Mouse (Mus musculus): ENCODE results near the gene Id2. TPM values are rescaled to one million over a fixed set of nuclear protein-coding genes. Genes with fewer than 3 reads are reported as not detected.

Id2 gene
- polyA plus RNA-seq, 1 experiment = 5.0 TPM

DNA sequence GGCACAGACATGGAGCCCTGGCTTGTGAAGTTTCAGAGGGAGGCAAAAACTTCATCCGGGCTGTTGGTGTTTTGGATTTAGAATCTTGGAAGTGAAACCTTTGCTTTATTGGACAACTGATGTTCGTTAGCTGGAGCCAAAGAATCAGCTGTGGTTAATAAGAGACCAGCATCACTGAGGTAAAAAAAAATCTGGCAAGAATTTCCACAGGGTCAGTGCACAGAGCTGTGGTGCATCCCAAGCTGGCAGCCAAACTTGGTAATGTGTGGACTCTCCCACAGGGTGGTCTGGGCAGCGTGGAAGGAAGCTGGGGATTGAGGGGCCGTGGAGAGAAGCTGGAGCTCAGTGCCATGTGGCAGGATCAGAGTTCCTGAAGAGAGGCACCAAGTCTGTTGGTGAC is 10.0 kb downstream of the Id2 start:
- TF ChIP-seq POLR2A (IDR thresholded peaks at IDR 0.05; ENCODE audit: insufficient read length, low read depth) (no peak), MYOG (IDR thresholded peaks at IDR 0.05; ENCODE audit: control insufficient read depth in 1 of 3, insufficient read depth in 1 of 3, insufficient read length in 2 of 3, low read depth in 2 of 3) (no peak), CEBPB (IDR thresholded peaks at IDR 0.05; ENCODE audit: insufficient read depth, poor library complexity, severe bottlenecking) (no peak), MYOD1 (IDR thresholded peaks at IDR 0.05; ENCODE audit: control insufficient read depth in 1 of 3, insufficient read length in 2 of 3, low read depth in 2 of 3) (no peak), TCF3 (IDR thresholded peaks at IDR 0.05; ENCODE audit: insufficient read length, low read depth) (no peak)
- H3K4me3 ChIP-seq = no peak overlapping the region
- H3K36me3 ChIP-seq (ENCODE audit: control insufficient read depth, insufficient read depth) = no peaks in the 10 kb centered on the region
- H3K27me3 ChIP-seq (ENCODE audit: control insufficient read depth, insufficient read depth, insufficient read length) = no peaks in the 10 kb centered on the region
- no peak overlapping the region for H3K4me2 ChIP-seq (ENCODE audit: low read depth)
- H3ac ChIP-seq (ENCODE audit: control insufficient read depth, insufficient read length) = no peak overlapping the region
- no peaks in the 10 kb centered on the region for H3K79me2 ChIP-seq (ENCODE audit: control insufficient read depth, insufficient read depth)

DNA sequence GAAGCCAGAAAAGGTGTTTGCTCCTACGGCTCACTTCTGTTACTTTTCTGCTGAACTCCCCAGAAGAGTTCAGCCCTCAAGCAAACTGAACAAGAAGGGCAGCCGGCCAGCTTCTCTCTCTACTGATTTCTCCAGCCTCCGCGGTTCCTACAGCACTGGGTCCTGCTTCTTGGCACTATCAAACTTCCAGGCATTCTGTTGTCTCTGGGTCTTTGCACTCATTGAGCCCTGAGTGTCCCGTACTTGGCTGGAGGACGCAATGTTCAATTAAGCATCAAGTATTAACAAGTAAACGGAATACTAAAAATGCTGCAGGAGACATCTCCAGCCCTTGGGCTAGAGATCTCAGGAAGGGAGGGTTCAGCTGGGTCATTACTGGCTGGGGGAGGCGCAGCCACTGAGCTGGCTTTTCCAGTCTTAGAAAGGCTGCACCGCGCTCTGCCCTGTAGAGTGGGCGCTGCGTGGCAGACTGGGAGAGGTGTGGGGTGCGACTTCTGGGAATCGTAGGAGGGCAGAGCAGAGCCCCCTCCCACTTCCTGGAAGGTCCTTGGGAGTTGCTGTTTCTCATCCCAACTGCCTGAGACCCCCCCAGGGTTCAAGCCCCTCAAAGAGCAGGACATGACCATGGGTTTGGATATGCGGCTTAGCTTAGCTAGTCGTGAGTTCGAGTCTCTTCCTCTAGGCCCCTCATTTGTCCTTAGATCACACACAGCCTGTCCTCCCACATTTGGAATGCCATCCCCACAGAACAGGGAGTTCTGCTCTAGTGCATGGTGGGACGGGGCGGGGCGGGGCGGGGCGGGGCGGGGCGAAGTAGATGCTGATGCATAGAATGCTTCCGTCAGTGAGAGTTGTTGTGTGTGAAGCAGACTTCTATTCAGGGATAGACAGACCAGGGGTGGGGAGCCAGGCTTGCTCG is 13.4 kb downstream of the Id2 start:
- Histone ChIP-seq H3K27me3 (ENCODE audit: control insufficient read depth, insufficient read depth, insufficient read length) (no peaks in the 10 kb centered on the region), H3ac (ENCODE audit: control insufficient read depth, insufficient read length) (no peak overlapping the region), H3K4me2 (ENCODE audit: low read depth) (no peak overlapping the region), H3K79me2 (ENCODE audit: control insufficient read depth, insufficient read depth) (no peaks in the 10 kb centered on the region), H3K36me3 (ENCODE audit: control insufficient read depth, insufficient read depth) (no peaks in the 10 kb centered on the region), H3K4me3 (no peak overlapping the region)
- no peak for TF ChIP-seq REST (IDR thresholded peaks at IDR 0.05; ENCODE audit: insufficient read depth, insufficient read length)

DNA sequence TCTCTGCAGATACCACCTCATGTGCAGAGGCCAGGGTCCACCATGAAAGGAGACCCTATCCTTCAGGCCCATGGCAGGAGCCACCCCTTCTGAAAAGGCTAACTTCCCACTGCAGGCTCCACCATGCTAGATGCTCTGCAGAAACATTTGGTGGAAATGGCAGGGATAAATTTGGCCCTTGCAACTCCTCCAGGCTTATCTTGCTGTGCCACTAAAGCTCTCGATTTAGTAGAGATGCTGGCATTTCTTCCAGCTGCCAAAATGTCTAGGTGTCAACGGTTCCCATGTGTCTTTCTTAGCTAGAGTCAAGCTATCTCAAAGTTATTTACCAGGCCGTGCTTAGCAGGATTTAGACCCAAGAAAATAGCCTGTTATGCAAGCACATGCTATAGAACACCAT is 22.6 kb downstream of the Id2 start:
- Histone ChIP-seq H3K4me2 (ENCODE audit: low read depth) (no peak overlapping the region), H3K79me2 (ENCODE audit: control insufficient read depth, insufficient read depth) (no peaks in the 10 kb centered on the region), H3K27me3 (ENCODE audit: control insufficient read depth, insufficient read depth, insufficient read length) (no peaks in the 10 kb centered on the region), H3K4me3 (no peak overlapping the region), H3ac (ENCODE audit: control insufficient read depth, insufficient read length) (no peak overlapping the region), H3K36me3 (ENCODE audit: control insufficient read depth, insufficient read depth) (no peaks in the 10 kb centered on the region)
- TF ChIP-seq E2F4 (IDR thresholded peaks at IDR 0.05; ENCODE audit: insufficient read depth) (no peak), CEBPB (IDR thresholded peaks at IDR 0.05; ENCODE audit: insufficient read depth, poor library complexity, severe bottlenecking) (no peak), MYOG (IDR thresholded peaks at IDR 0.05; ENCODE audit: control insufficient read depth in 1 of 3, insufficient read depth in 1 of 3, insufficient read length in 2 of 3, low read depth in 2 of 3) (no peak), POLR2A (IDR thresholded peaks at IDR 0.05; ENCODE audit: insufficient read length, low read depth) (no peak), REST (IDR thresholded peaks at IDR 0.05; ENCODE audit: insufficient read depth, insufficient read length) (no peak), TCF3 (IDR thresholded peaks at IDR 0.05; ENCODE audit: insufficient read length, low read depth) (no peak), TCF12 (IDR thresholded peaks at IDR 0.05; ENCODE audit: insufficient read depth, poor library complexity, severe bottlenecking) (no peak), MYOD1 (IDR thresholded peaks at IDR 0.05; ENCODE audit: control insufficient read depth in 1 of 3, insufficient read length in 2 of 3, low read depth in 2 of 3) (no peak), MAX (IDR thresholded peaks at IDR 0.05; ENCODE audit: low read depth) (no peak)

DNA sequence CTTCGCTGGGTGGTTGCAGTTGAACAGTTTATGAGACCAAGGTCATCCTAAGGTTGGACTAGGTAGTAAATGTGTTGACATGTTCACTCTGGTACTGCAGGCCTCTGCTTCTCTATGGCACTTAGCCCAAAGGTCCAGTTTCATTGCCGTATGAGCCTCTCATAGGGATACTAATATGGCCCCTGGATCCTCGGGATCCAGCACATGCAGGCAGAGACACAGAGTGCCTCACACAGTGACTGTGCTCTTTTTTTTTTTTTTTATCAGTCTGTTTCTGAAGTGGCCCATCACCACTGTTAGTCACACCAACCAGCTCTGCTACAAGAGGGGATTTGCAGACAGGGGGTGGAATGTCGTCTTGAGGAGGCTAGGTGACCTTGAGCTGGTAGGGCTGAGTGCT is 23.6 kb downstream of the Id2 start:
- Histone ChIP-seq H3K27me3 (ENCODE audit: control insufficient read depth, insufficient read depth, insufficient read length) (no peaks in the 10 kb centered on the region), H3K4me3 (no peak overlapping the region), H3K36me3 (ENCODE audit: control insufficient read depth, insufficient read depth) (no peaks in the 10 kb centered on the region), H3ac (ENCODE audit: control insufficient read depth, insufficient read length) (no peak overlapping the region), H3K4me2 (ENCODE audit: low read depth) (no peak overlapping the region), H3K79me2 (ENCODE audit: control insufficient read depth, insufficient read depth) (no peaks in the 10 kb centered on the region)
- TF ChIP-seq USF1 (IDR thresholded peaks at IDR 0.05; ENCODE audit: low read depth) (no peak), CEBPB (IDR thresholded peaks at IDR 0.05; ENCODE audit: insufficient read depth, poor library complexity, severe bottlenecking) (no peak), MYOG (IDR thresholded peaks at IDR 0.05; ENCODE audit: control insufficient read depth in 1 of 3, insufficient read depth in 1 of 3, insufficient read length in 2 of 3, low read depth in 2 of 3) (no peak), TCF12 (IDR thresholded peaks at IDR 0.05; ENCODE audit: insufficient read depth, poor library complexity, severe bottlenecking) (no peak), POLR2AphosphoS2 (IDR thresholded peaks at IDR 0.05; ENCODE audit: insufficient read length, low read depth) (no peak), MYOD1 (IDR thresholded peaks at IDR 0.05; ENCODE audit: control insufficient read depth in 1 of 3, insufficient read length in 2 of 3, low read depth in 2 of 3) (no peak), SRF (IDR thresholded peaks at IDR 0.05; ENCODE audit: control insufficient read depth, insufficient read length, low read depth) (no peak), TCF3 (IDR thresholded peaks at IDR 0.05; ENCODE audit: insufficient read length, low read depth) (no peak), E2F4 (IDR thresholded peaks at IDR 0.05; ENCODE audit: insufficient read depth) (no peak)

DNA sequence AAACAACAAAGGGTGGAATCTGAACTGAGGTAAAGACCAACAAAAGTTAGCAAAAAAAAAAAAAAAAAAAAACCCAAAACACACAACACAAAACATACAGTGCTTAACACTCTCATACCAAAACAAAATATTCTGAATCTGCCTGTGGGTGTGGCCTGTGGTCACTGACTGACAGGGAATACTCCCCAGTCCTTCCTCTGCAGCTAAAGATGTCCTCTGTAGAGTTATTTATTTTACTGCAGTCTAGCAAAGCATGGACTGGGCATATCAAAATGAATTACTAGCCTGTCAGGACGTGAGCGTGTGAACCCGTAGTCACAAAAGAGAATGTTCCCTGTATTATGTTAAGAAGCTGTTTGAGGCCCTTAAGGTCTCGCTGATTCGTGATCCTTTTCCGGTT is 34.7 kb downstream of the Id2 start:
- Histone ChIP-seq H3K4me3 (no peak overlapping the region), H3ac (ENCODE audit: control insufficient read depth, insufficient read length) (no peak overlapping the region), H3K4me2 (ENCODE audit: low read depth) (no peak overlapping the region), H3K27me3 (ENCODE audit: control insufficient read depth, insufficient read depth, insufficient read length) (no peaks in the 10 kb centered on the region), H3K36me3 (ENCODE audit: control insufficient read depth, insufficient read depth) (peaks cover 11% of the 10 kb centered on the region), H3K79me2 (ENCODE audit: control insufficient read depth, insufficient read depth) (no peaks in the 10 kb centered on the region)
- TF ChIP-seq MAX (IDR thresholded peaks at IDR 0.05; ENCODE audit: low read depth) (no peak), TCF12 (IDR thresholded peaks at IDR 0.05; ENCODE audit: insufficient read depth, poor library complexity, severe bottlenecking) (no peak), POLR2AphosphoS2 (IDR thresholded peaks at IDR 0.05; ENCODE audit: insufficient read length, low read depth) (no peak), CEBPB (IDR thresholded peaks at IDR 0.05; ENCODE audit: insufficient read depth, poor library complexity, severe bottlenecking) (no peak), POLR2A (IDR thresholded peaks at IDR 0.05; ENCODE audit: insufficient read length, low read depth) (no peak), TCF3 (IDR thresholded peaks at IDR 0.05; ENCODE audit: insufficient read length, low read depth) (no peak), REST (IDR thresholded peaks at IDR 0.05; ENCODE audit: insufficient read depth, insufficient read length) (no peak), MYOD1 (IDR thresholded peaks at IDR 0.05; ENCODE audit: control insufficient read depth in 1 of 3, insufficient read length in 2 of 3, low read depth in 2 of 3) (no peak), SRF (IDR thresholded peaks at IDR 0.05; ENCODE audit: control insufficient read depth, insufficient read length, low read depth) (no peak), USF1 (IDR thresholded peaks at IDR 0.05; ENCODE audit: low read depth) (no peak), E2F4 (IDR thresholded peaks at IDR 0.05; ENCODE audit: insufficient read depth) (no peak), MYOG (IDR thresholded peaks at IDR 0.05; ENCODE audit: control insufficient read depth in 1 of 3, insufficient read depth in 1 of 3, insufficient read length in 2 of 3, low read depth in 2 of 3) (no peak)
